Mouse (Mus musculus): ENCODE measurements around the gene Hcn1. TPM values are rescaled to one million over a fixed set of nuclear protein-coding genes. Genes with fewer than 3 reads are reported as not detected.
A peak's percentile ranks its signal among the peaks of the same experiment; 100 is the strongest.

Hcn1 gene
- total and polyA plus RNA-seq, 2 experiments from 2014 or later, result 0.07 to 0.08 TPM

DNA sequence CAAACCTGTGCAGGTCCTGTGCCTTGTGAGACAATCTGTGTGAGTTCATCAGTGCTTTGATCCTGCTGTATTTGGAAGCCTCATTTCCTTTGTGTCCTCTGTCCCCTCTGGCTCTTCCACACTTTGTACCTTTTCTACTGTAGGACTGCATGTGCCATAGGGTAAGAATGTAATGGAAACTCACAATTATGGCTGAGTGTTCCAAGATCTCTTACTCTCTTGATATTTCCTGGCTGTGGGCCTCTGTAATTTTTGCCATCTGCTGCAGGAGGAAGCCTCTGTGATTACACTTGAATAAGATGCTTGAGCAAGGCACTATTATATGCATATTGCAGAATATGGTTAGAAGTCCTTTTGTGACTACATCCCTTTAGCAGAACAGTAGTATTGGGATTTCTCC, 240.2 kb downstream of the Hcn1 start:
- Histone ChIP-seq H3K9me3 (replicated peaks; ENCODE audit: control insufficient read depth, low read length) (no peaks in the 10 kb centered on the region), H3K4me3 (ENCODE audit: low read depth, low read length) (no peak overlapping the region), H3K4me2 (ENCODE audit: low read depth, low read length) (no peak overlapping the region), H3K27ac (ENCODE audit: low read depth) (no peak overlapping the region), H3K9ac (replicated peaks; ENCODE audit: low read depth, low read length) (no peak overlapping the region), H3K27me3 (ENCODE audit: control insufficient read depth, insufficient read depth, low read length) (no peaks in the 10 kb centered on the region), H3K36me3 (replicated peaks; ENCODE audit: control insufficient read depth, insufficient read depth, low read length) (no peaks in the 10 kb centered on the region), H3K4me1 (ENCODE audit: control insufficient read depth, insufficient read depth) (no peaks in the 10 kb centered on the region)
- DNase-seq (ENCODE audit: low spot score) (no peak), ATAC-seq (ENCODE audit: insufficient read depth, low read depth) (no peak)
- TF ChIP-seq CTCF (IDR thresholded peaks at IDR 0.05; ENCODE audit: low read depth) (no peak), EP300 (IDR thresholded peaks at IDR 0.05; ENCODE audit: low read depth) (no peak)

DNA sequence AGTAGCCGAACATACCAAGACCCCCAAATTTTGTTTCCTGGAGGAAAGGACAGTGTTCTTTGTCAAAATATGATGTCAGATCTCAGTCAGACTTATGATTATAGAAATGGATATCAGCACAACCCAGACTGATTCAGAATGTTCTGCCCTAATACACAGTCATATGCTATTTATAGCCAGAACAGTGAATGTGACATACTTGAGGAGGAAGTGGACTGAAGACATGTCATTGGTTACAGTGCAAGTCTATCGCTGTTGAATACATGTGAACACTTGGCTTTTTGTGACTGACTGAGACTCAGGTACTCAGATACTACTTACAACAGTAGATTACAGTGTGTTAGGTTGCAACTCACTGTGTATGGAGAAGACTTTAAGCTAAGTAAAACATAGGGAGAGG, 245.2 kb downstream of the Hcn1 start:
- no peak overlapping the region for H3K9ac ChIP-seq (replicated peaks; ENCODE audit: low read depth, low read length)
- no peaks in the 10 kb centered on the region for H3K27me3 ChIP-seq (ENCODE audit: control insufficient read depth, insufficient read depth, low read length)
- DNase-seq (ENCODE audit: low spot score), result peak; percentile 55
- no peaks in the 10 kb centered on the region for H3K36me3 ChIP-seq (replicated peaks; ENCODE audit: control insufficient read depth, insufficient read depth, low read length)
- peak; percentile 75 for ATAC-seq (ENCODE audit: insufficient read depth, low read depth)
- TF ChIP-seq EP300 (IDR thresholded peaks at IDR 0.05; ENCODE audit: low read depth) (no peak), CTCF (IDR thresholded peaks at IDR 0.05; ENCODE audit: low read depth) (no peak)
- no peaks in the 10 kb centered on the region for H3K4me1 ChIP-seq (ENCODE audit: control insufficient read depth, insufficient read depth)
- 65% methylated on average over 2 of the region's 2 CpGs for WGBS
- no peak overlapping the region for H3K4me3 ChIP-seq (ENCODE audit: low read depth, low read length)
- H3K27ac ChIP-seq (ENCODE audit: low read depth), result no peak overlapping the region
- H3K9me3 ChIP-seq (replicated peaks; ENCODE audit: control insufficient read depth, low read length), result no peaks in the 10 kb centered on the region
- no peak overlapping the region for H3K4me2 ChIP-seq (ENCODE audit: low read depth, low read length)

DNA sequence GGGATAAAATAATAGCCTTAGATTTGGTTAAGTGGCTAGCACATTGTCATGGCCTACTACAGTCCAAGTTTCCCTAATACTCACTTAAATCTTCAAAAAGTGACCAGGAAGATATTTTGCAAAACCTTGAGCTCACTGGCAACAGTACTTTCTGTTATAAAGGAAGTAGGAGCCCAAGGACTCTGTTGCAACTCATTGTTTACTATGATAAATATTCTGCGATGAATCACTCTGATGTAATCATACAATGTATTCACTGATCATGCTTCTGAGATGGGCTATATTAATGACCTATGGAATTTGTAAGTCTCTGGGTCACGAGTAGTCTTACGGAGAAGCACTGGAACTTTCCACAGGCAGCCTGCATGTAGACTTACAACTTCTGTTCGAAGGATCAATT, 246.6 kb downstream of the Hcn1 start:
- WGBS, result 88% methylated on average over 4 of the region's 4 CpGs
- no peak overlapping the region for H3K9ac ChIP-seq (replicated peaks; ENCODE audit: low read depth, low read length)
- TF ChIP-seq EP300 (IDR thresholded peaks at IDR 0.05; ENCODE audit: low read depth) (no peak), CTCF (IDR thresholded peaks at IDR 0.05; ENCODE audit: low read depth) (no peak)
- ATAC-seq (ENCODE audit: insufficient read depth, low read depth) (no peak), DNase-seq (ENCODE audit: low spot score) (no peak)
- H3K36me3 ChIP-seq (replicated peaks; ENCODE audit: control insufficient read depth, insufficient read depth, low read length), result no peaks in the 10 kb centered on the region
- no peaks in the 10 kb centered on the region for H3K27me3 ChIP-seq (ENCODE audit: control insufficient read depth, insufficient read depth, low read length)
- no peaks in the 10 kb centered on the region for H3K9me3 ChIP-seq (replicated peaks; ENCODE audit: control insufficient read depth, low read length)
- no peaks in the 10 kb centered on the region for H3K4me1 ChIP-seq (ENCODE audit: control insufficient read depth, insufficient read depth)
- no peak overlapping the region for H3K27ac ChIP-seq (ENCODE audit: low read depth)
- H3K4me3 ChIP-seq (ENCODE audit: low read depth, low read length), result no peak overlapping the region
- H3K4me2 ChIP-seq (ENCODE audit: low read depth, low read length), result no peak overlapping the region

DNA sequence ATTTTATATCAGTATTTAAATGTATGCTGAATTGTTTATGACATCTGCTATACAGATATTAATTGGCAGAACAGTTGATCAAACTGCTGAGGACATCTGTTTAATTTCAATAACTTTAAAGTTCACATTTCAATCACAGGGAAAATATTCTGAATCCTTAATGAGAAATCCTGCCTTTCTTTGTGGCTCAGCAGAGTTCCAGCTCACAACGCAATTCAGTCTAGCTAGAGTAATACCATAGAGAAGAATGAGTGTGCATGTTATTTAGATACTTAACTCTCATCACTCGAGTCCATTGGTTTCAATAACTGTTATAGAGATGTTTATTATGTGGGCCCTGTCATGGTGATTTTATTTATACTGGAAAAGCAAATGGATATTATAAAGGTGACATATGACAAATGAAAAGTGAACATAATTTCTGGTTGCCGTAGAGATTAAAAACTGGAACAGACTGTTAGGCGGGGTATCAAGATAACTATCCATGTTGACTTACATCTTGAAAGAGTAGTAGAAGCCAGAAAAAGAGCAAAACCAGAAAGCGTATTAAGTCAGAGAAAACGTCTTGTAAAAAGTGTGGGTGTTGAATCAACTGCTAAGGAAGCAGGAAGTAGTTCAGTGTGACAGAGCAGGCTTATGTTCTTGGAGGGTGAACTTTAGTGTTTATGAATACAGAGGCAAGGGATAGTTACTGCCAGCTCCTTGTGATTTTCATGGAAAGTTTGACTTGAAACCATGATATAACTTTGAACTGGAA, 250.0 kb downstream of the Hcn1 start:
- H3K36me3 ChIP-seq (replicated peaks; ENCODE audit: control insufficient read depth, insufficient read depth, low read length), result no peaks in the 10 kb centered on the region
- H3K4me3 ChIP-seq (ENCODE audit: low read depth, low read length), result no peak overlapping the region
- 82% methylated on average over 6 of the region's 6 CpGs for WGBS
- DNase-seq (ENCODE audit: low spot score), result no peak
- no peak overlapping the region for H3K9ac ChIP-seq (replicated peaks; ENCODE audit: low read depth, low read length)
- no peaks in the 10 kb centered on the region for H3K4me1 ChIP-seq (ENCODE audit: control insufficient read depth, insufficient read depth)
- H3K4me2 ChIP-seq (ENCODE audit: low read depth, low read length), result no peak overlapping the region
- no peaks in the 10 kb centered on the region for H3K9me3 ChIP-seq (replicated peaks; ENCODE audit: control insufficient read depth, low read length)
- H3K27me3 ChIP-seq (ENCODE audit: control insufficient read depth, insufficient read depth, low read length), result no peaks in the 10 kb centered on the region
- TF ChIP-seq EP300 (IDR thresholded peaks at IDR 0.05; ENCODE audit: low read depth) (no peak), CTCF (IDR thresholded peaks at IDR 0.05; ENCODE audit: low read depth) (no peak)
- no peak overlapping the region for H3K27ac ChIP-seq (ENCODE audit: low read depth)
- no peak for ATAC-seq (ENCODE audit: insufficient read depth, low read depth)

DNA sequence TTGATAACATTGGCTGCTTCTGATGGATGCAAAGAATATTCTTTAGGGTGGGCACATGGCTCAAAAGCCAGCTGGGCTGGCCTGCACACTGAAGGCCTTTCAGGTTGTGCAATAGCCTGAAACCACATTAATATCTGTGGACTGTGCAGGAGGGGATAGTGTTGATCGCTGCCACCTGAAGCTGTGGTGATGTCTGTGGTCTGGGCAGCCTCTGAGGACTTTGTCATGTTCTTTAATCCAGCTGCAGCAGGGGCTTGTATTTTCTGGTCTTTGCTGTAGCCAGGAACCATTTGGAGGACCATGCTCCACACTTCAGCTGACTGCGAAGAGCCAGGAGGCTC, 250.6 kb downstream of the Hcn1 start:
- no peaks in the 10 kb centered on the region for H3K36me3 ChIP-seq (replicated peaks; ENCODE audit: control insufficient read depth, insufficient read depth, low read length)
- ATAC-seq (ENCODE audit: insufficient read depth, low read depth) (no peak), DNase-seq (ENCODE audit: low spot score) (no peak)
- WGBS, result 68% methylated on average over 2 of the region's 2 CpGs
- no peak overlapping the region for H3K4me2 ChIP-seq (ENCODE audit: low read depth, low read length)
- H3K4me3 ChIP-seq (ENCODE audit: low read depth, low read length), result no peak overlapping the region
- no peak overlapping the region for H3K9ac ChIP-seq (replicated peaks; ENCODE audit: low read depth, low read length)
- TF ChIP-seq CTCF (IDR thresholded peaks at IDR 0.05; ENCODE audit: low read depth) (no peak), EP300 (IDR thresholded peaks at IDR 0.05; ENCODE audit: low read depth) (no peak)
- no peaks in the 10 kb centered on the region for H3K27me3 ChIP-seq (ENCODE audit: control insufficient read depth, insufficient read depth, low read length)
- H3K4me1 ChIP-seq (ENCODE audit: control insufficient read depth, insufficient read depth), result no peaks in the 10 kb centered on the region
- H3K9me3 ChIP-seq (replicated peaks; ENCODE audit: control insufficient read depth, low read length), result no peaks in the 10 kb centered on the region
- no peak overlapping the region for H3K27ac ChIP-seq (ENCODE audit: low read depth)

DNA sequence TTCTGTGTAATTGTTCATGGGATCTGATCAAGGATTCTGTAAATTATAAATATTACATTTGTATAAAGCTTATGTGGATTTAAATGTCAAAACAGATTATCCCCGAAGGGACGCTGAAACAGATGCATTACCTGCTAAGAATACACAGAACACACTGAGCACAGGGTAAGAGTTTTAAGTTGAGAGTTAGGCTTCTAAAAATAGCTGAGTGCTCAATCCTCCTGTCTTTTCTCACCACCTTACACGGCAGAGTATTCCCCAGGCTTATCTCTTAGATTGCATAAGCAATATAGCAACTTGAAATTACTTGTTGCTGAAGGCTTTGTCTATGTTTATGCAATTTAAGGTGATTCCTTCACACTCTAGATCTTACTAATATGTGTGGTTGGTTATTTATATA, 256.3 kb downstream of the Hcn1 start:
- WGBS, result 27% methylated on average over 3 of the region's 3 CpGs
- TF ChIP-seq CTCF (IDR thresholded peaks at IDR 0.05; ENCODE audit: low read depth) (no peak), EP300 (IDR thresholded peaks at IDR 0.05; ENCODE audit: low read depth) (no peak)
- Histone ChIP-seq H3K36me3 (replicated peaks; ENCODE audit: control insufficient read depth, insufficient read depth, low read length) (no peaks in the 10 kb centered on the region), H3K4me2 (ENCODE audit: low read depth, low read length) (no peak overlapping the region), H3K4me3 (ENCODE audit: low read depth, low read length) (no peak overlapping the region), H3K9me3 (replicated peaks; ENCODE audit: control insufficient read depth, low read length) (no peaks in the 10 kb centered on the region), H3K27ac (ENCODE audit: low read depth) (no peak overlapping the region), H3K4me1 (ENCODE audit: control insufficient read depth, insufficient read depth) (peaks cover 3% of the 10 kb centered on the region; the same call in 1 of the 2 replicates), H3K27me3 (ENCODE audit: control insufficient read depth, insufficient read depth, low read length) (no peaks in the 10 kb centered on the region), H3K9ac (replicated peaks; ENCODE audit: low read depth, low read length) (no peak overlapping the region)
- ATAC-seq (ENCODE audit: insufficient read depth, low read depth) (no peak), DNase-seq (ENCODE audit: low spot score) (no peak)

All from heart, postnatal 0 days (tissue).